Mouse (Mus musculus) cerebellum, adult 2 months (tissue): ENCODE results near the gene Carmil1.

Experiments used
- CTCF ChIP-seq: fragments of 200-500 bp; IDR thresholded peaks from 2 replicates; pipeline ENCODE4 v1.5.1; 2011; ENCODE audit warnings: low read depth, mild to moderate bottlenecking, control low read depth, low read length, moderate library complexity, borderline replicate concordance; ENCODE audit not compliant: insufficient read depth
- POLR2A ChIP-seq: fragments of 200-500 bp; IDR thresholded peaks from 2 replicates; pipeline ENCODE4 v1.6.1; 2011; ENCODE audit warnings: low read length, control low read depth, borderline replicate concordance; ENCODE audit not compliant: insufficient read depth

- TF ChIP-seq CTCF (no peak), POLR2A (no peak)
These were observed 149.3 kb downstream of the Carmil1 start for GRCm38 (mm10) chr13:24131319-24131718.
